Mouse (Mus musculus) liver, postnatal 0 days (tissue): ENCODE results near the gene Kirrel.

Experiments
- CTCF ChIP-seq: sonication (generic); IDR thresholded peaks from 2 replicates; pipeline ENCODE4 v1.5.1; 2016; ENCODE audit warnings: antibody characterized with exemption, low read depth
- EP300 ChIP-seq: IDR thresholded peaks from 2 replicates; pipeline ENCODE4 v1.6.1; 2016; ENCODE audit warnings: antibody characterized with exemption, low read depth, mild to moderate bottlenecking

GRCm38 (mm10) chr3:87076899-87077298 is 97.6 kb downstream of the Kirrel start:
- TF ChIP-seq EP300 = no peak
- TF ChIP-seq CTCF = no peak
